Mouse (Mus musculus) neutrophil, adult 5-6 weeks (primary cell): Measurements from ENCODE around the gene Vmn2r104. TPM values are rescaled to one million over a fixed set of nuclear protein-coding genes. Genes with fewer than 3 reads are reported as not detected.

Experiments
- ATAC-seq: fragments of 151-379, 151-347 bp; 2 replicates; pipeline ENCODE4 v1.8.0; 2017; ENCODE audit warnings: mild to moderate bottlenecking, moderate TSS enrichment; ENCODE audit not compliant: insufficient number of reproducible peaks, poor library complexity, low FRiP score, severe bottlenecking; ENCODE audit errors: extremely low read depth
- total RNA-seq: library from RNA; stranded (forward); fragments of 200-1000 nt; gene quantifications from 2 replicates; pipeline ENCODE4 v1.2.3, GENCODE M21; 2017

Gene Vmn2r104
- total RNA-seq = not detected in 2 replicates

DNA sequence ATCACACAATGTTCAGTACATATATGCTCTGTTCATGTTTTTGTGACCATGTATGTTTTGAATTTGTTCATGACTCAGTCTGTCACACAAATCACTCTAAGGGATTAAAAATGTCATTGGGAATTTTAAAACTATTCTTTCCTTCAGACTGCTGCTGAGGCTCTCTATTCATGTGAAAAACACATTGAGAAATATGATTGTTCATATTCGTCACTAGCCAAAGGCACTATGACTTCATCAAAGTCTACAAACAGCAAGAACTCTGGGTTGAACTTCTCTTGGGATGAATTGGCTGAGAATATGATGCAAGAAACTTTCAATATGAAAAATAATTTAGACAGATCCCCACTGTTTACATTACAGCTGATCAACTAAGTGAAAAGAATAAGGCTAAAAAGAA, at the start of gene Vmn2r104:
Gene Vmn2r104, minus strand, starts transcription at position 101 of the 400 bp plus-strand sequence.
- no peak for ATAC-seq

DNA sequence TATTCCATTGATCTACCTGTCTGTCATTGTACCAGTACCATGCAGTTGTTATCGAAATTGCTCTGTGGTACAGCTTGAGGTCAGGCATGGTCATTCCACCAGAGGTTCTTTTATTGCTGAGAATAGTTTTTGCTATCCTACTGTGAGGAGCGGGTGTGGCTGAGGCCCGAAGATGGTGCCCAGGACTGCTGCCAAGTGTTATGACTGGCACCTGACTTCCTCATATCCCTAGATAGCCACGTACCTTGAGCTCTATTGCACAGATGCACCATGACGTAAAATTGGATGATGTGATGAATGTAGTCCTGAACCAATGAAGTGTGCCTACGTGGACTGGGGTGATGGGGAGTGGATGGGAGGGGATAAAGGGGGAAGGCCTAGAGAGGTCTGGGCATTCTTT, 26.0 kb upstream of the Vmn2r104 start:
- ATAC-seq = no peak

DNA sequence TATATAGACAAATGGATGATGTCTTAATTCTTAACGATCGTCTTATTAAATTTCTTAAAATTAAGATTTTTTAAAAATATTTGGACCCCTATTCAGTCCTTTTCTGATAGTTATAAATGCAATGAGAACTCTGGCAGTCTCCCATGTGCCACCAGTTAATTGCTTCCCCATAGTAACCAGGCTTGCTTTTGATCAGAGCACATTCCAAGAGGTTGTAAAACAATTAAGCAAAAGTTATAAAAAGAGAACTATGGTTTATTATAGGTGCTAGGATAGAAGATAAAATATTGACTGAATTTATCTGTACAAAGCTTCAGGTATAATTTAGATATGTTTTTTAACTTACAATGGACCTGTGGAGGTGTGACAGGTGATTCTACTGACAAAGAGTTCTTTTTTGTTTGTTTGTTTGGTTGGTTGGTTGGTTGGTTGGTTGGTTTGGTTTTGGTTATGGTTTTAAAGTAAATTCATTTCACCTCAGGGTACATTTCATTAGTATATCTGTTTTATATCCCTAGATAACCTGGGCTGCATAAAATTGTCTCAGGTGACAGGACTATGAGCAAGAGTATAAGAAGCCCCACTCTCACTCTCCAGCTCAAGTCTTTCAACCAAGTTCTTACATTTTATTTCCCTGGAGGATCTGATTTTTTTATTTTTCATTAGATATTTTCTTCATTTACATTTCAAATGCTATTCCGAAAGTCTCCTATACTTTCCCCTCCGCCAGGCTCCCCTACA, 23.7 kb upstream of the Vmn2r104 start:
- ATAC-seq = no peak

Other genes with a start within 250 kb of the Vmn2r104 start
- not detected in 2 replicates for gene Fpr-rs7, start 65.9 kb upstream of the Vmn2r104 start, total RNA-seq
- not detected in 2 replicates for gene Fpr-rs6, start 134.8 kb upstream of the Vmn2r104 start, total RNA-seq
- gene Vmn2r105, start 186.7 kb upstream of the Vmn2r104 start, total RNA-seq = 0.12 TPM in 1 of 2 replicates, not detected in the other
- not detected in 2 replicates for gene Vmn2r106, start 237.2 kb upstream of the Vmn2r104 start, total RNA-seq